Mouse (Mus musculus) ES-Bruce4 (cell line): Measurements from ENCODE around the gene Galnt3.

ENCODE experiments used
- CTCF ChIP-seq: IDR thresholded peaks from one replicate; pipeline ENCODE4 v1.8.1; 2011; ENCODE audit warnings: low read depth, low read length
- EP300 ChIP-seq: IDR thresholded peaks from 2 replicates; pipeline ENCODE4 v1.6.1; 2011; ENCODE audit warnings: low read depth, low read length; ENCODE audit not compliant: insufficient read depth
- POLR2A ChIP-seq: IDR thresholded peaks from one replicate; pipeline ENCODE4 v1.8.1; 2011; ENCODE audit warnings: low read length; ENCODE audit not compliant: insufficient read depth

DNA sequence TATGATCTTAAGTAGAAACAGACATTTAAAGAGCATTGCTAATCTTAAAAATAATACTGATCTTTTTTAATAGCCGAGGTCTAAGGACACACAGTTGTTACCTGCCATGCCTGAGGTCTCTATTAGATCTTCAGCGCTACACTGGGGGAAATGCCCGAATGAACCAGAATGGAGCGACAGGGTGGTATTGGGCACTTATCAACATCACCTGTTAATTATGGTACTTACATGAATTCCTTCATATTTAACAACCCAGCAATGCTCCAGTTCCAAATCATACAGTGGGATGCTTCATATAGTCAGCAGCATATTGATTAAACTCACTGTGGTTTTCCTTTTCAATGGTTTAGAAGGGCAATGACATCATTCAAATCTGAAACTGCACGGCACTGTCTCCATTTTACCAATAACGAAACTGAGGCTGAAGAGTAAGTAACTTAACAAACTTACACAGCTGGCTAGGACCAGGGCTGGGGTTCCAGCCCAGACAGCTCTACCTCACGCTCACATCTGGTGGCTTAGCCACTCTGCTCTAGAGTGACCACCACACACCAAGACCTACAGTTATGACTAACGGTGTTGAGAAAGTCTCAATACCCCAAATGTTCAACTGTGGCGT, 23.0 kb downstream of the Galnt3 start:
- no peak for TF ChIP-seq EP300
- TF ChIP-seq CTCF, result no peak
- no peak for TF ChIP-seq POLR2A
